ENCODE assay signal across 9 mouse cellular contexts in genomic region chr10:94494403-94494846, GRCm38 (mm10).
DNase-seq lines count a peak whose midpoint lies in the region; ATAC-seq lines count a peak whose summit lies in the region.
"Had no signal": no experiment of that assay in that cellular context is flagged by ENCODE, and none has a peak within 500 bp of the region (broad histone marks: within the 10 kb centered on the region; RNA-seq: fewer than 3 reads in every experiment).

No protein-coding gene starts in this region.

- no peaks in the 10 kb centered on the region for H3K27me3 ChIP-seq in neural tube, embryonic 14.5 days (ENCODE audit: control insufficient read depth, insufficient read depth, low read length)
- H3K27me3 ChIP-seq: liver, embryonic 13.5 days had no signal

- peak overlapping the region; percentile 58 for H3K27ac ChIP-seq in neural tube, embryonic 14.5 days (ENCODE audit: low read depth, low read length)
- H3K27ac ChIP-seq: liver, embryonic 13.5 days had no signal

- intact Hi-C loops in heart, postnatal 10 days (cut with DNase I): no loop called here
- intact Hi-C loops in left cerebral cortex, postnatal 14 days (cut with DNase I): no loop called here

- no peaks in the 10 kb centered on the region for H3K9me3 ChIP-seq in neural tube, embryonic 14.5 days (ENCODE audit: control insufficient read depth, low read length)
- H3K9me3 ChIP-seq: liver, embryonic 13.5 days had no signal

- ATAC-seq in neural tube, embryonic 14.5 days (ENCODE audit: low read depth): peak; percentile 72

- H3K4me3 ChIP-seq in neural tube, embryonic 14.5 days (ENCODE audit: low read depth, low read length): no peak overlapping the region
- H3K4me3 ChIP-seq: liver, embryonic 13.5 days had no signal

- no peak overlapping the region for H3K4me2 ChIP-seq in neural tube, embryonic 14.5 days (ENCODE audit: low read depth, low read length)
- H3K4me2 ChIP-seq: liver, embryonic 13.5 days had no signal

- 25% methylated on average over 8 of the region's 8 CpGs for WGBS in neural tube, embryonic 14.5 days

- H3K4me1 ChIP-seq in neural tube, embryonic 14.5 days (ENCODE audit: control insufficient read depth, insufficient read depth, low read length): peaks cover 10% of the 10 kb centered on the region; the same call in 1 of the 2 replicates
- H3K4me1 ChIP-seq: liver, embryonic 13.5 days had no signal

- peak; percentile 45 for DNase-seq in adrenal gland, adult 2 months
- DNase-seq in adrenal gland, adult 8-10 months: no peak
- peak; percentile 42 for DNase-seq in urinary bladder, postnatal 14 days (ENCODE audit: low spot score)
- no peak for DNase-seq in urinary bladder, postnatal 10 days (ENCODE audit: low spot score)
- DNase-seq in heart, postnatal 10 days: peak; percentile 73 to 77
- DNase-seq in left cerebral cortex, postnatal 14 days (ENCODE audit: low spot score in 2 of 2): peak; percentile 76 to 81
- DNase-seq in spleen, postnatal 36 days (ENCODE audit: low spot score in 2 of 2): no peak
- DNase-seq: liver, embryonic 13.5 days had no signal

- H3K9ac ChIP-seq in neural tube, embryonic 14.5 days (replicated peaks; ENCODE audit: low read depth, low read length): no peak overlapping the region
- H3K9ac ChIP-seq: liver, embryonic 13.5 days had no signal

- no peaks in the 10 kb centered on the region for H3K36me3 ChIP-seq in neural tube, embryonic 14.5 days (ENCODE audit: control insufficient read depth, insufficient read depth, low read length)
- H3K36me3 ChIP-seq: liver, embryonic 13.5 days had no signal

Comparison
In these comparisons a context has a peak if more than half of its experiments do, and no peak if none do; other contexts are left out.
1. DNase-seq: peak in adrenal gland, adult 2 months (single experiment), urinary bladder, postnatal 14 days (single experiment), heart, postnatal 10 days (2 of 2) and left cerebral cortex, postnatal 14 days (2 of 2); none in adrenal gland, adult 8-10 months (single experiment), urinary bladder, postnatal 10 days (single experiment) and spleen, postnatal 36 days (0 of 2).